Comparison of ENCODE assay signal across 8 mouse cellular contexts in the genomic region with DNA sequence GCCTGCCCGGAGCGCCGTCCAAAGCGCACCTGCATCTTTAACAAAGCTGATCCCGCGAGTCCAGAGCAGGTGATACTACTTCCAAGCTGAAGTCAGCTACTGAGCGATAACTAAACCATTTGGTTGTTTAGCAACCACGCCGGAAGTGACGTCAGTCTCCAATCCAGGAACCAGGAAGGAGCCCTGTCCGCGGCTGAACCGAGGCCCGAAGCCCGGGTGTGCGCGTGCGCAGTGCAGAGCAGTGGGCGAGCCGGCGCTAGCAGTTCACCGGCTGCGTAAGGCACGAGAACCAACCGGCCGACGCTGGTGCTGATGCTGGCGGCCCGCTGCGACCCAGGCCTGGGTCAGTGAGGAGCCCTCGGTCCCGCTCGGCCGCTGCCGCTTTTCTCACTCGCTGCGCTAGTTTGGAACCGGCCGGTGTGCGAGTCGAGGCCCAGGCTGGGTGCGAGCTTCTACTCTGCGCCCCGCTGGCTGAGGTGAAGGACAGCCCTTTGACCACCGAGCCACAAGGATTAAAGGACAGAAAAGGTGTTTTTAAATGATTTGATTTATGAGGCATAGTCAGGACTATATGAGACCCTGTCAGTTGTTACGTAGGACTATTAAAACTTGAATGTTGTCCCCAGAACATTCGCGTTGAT. TPM values are rescaled to one million over a fixed set of nuclear protein-coding genes. Genes with fewer than 3 reads are reported as not detected.
DNase-seq lines count a peak whose midpoint lies in the region; ATAC-seq and TF ChIP-seq lines count a peak whose summit lies in the region.

A gene (minus strand): TSS at position 147 of the 641 bp plus-strand sequence.
A gene (plus strand): TSS at position 195 of the 641 bp plus-strand sequence.

- peaks cover 27% of the 10 kb centered on the region for H3K36me3 ChIP-seq in G1E (replicated peaks)
- H3K36me3 ChIP-seq in forebrain, embryonic 16.5 days (ENCODE audit: control insufficient read depth, insufficient read depth), result peaks cover 3% of the 10 kb centered on the region; the same call in 1 of the 2 replicates
- H3K36me3 ChIP-seq in lung, embryonic 14.5 days (ENCODE audit: insufficient read depth), result peaks cover 18% of the 10 kb centered on the region
- H3K36me3 ChIP-seq in thymus, adult 2 months (ENCODE audit: control insufficient read depth, insufficient read depth, low read length), result no peaks in the 10 kb centered on the region; the same call in 1 of the 2 replicates

- DNase-seq in G1E (ENCODE audit: low spot score), result peak; percentile 81
- peak; percentile 98 to 99 for DNase-seq in cerebellum, adult 18-20 months
- DNase-seq in heart, postnatal 36 days, result peak; percentile 97 to 98
- peak; percentile 98 to 99 for DNase-seq in layer of hippocampus, adult 2 months (ENCODE audit: low spot score in 2 of 2)
- DNase-seq in lung, embryonic 14.5 days, result peak; percentile 99
- peak; percentile 98 for DNase-seq in thymus, adult 2 months

- no peaks in the 10 kb centered on the region for H3K27me3 ChIP-seq in G1E (ENCODE audit: insufficient read depth, low read length)
- H3K27me3 ChIP-seq in forebrain, embryonic 16.5 days (replicated peaks; ENCODE audit: control insufficient read depth, insufficient read depth, low read length), result no peaks in the 10 kb centered on the region
- H3K27me3 ChIP-seq in lung, embryonic 14.5 days (ENCODE audit: insufficient read depth, low read length), result no peaks in the 10 kb centered on the region
- no peaks in the 10 kb centered on the region for H3K27me3 ChIP-seq in thymus, adult 2 months (ENCODE audit: control insufficient read depth, insufficient read depth, low read length)

- peak; percentile 75; the same call in 1 of the 2 replicates for TF ChIP-seq POLR2A in olfactory bulb, adult 2 months (IDR thresholded peaks at IDR 0.05; ENCODE audit: insufficient read depth, low read depth, low read length)
- peak; percentile 75; the same call in 1 of the 2 replicates for TF ChIP-seq POLR2A in thymus, adult 2 months (IDR thresholded peaks at IDR 0.05; ENCODE audit: control insufficient read depth, extremely low read depth, insufficient read depth, low read length, poor library complexity)

- intact Hi-C loops in heart, postnatal 36 days (cut with DNase I), result loop anchor here (2.0 kb wide), 2 partner anchors 67 to 155 kb away; a partner anchor contains a TSS

- ATAC-seq in G1E (ENCODE audit: extremely low read depth, insufficient number of reproducible peaks, low FRiP score, poor library complexity, severe bottlenecking), result peak; percentile 90
- peak; percentile 98 for ATAC-seq in forebrain, embryonic 16.5 days
- ATAC-seq in lung, embryonic 14.5 days (ENCODE audit: insufficient read depth), result peak; percentile 96

- H3K4me2 ChIP-seq in forebrain, embryonic 16.5 days (ENCODE audit: low read length), result peak within 1 kb of the TSS; percentile 72
- peak within 1 kb of the TSS; percentile 89 for H3K4me2 ChIP-seq in lung, embryonic 14.5 days

- peaks cover 23% of the 10 kb centered on the region for H3K4me1 ChIP-seq in G1E (ENCODE audit: insufficient read depth, low read depth, low read length)
- peaks cover 7% of the 10 kb centered on the region; the same call in 1 of the 2 replicates for H3K4me1 ChIP-seq in forebrain, embryonic 16.5 days (replicated peaks; ENCODE audit: control insufficient read depth, insufficient read depth, low read length)
- H3K4me1 ChIP-seq in lung, embryonic 14.5 days (ENCODE audit: insufficient read depth), result no peaks in the 10 kb centered on the region
- peaks cover 6% of the 10 kb centered on the region; the same call in 1 of the 2 replicates for H3K4me1 ChIP-seq in olfactory bulb, adult 2 months (ENCODE audit: control insufficient read depth, insufficient read depth, low read length)
- peaks cover 5% of the 10 kb centered on the region for H3K4me1 ChIP-seq in thymus, adult 2 months (replicated peaks; ENCODE audit: control insufficient read depth, insufficient read depth, low read length)

- 2% methylated on average over 48 of the region's 48 CpGs for WGBS in forebrain, embryonic 16.5 days
- WGBS in lung, embryonic 14.5 days, result 1% methylated on average over 48 of the region's 48 CpGs
- WGBS in olfactory bulb, adult 2 months, result 1% methylated on average over 48 of the region's 48 CpGs
- 2% methylated on average over 48 of the region's 48 CpGs for WGBS in thymus, adult 2 months

- H3K27ac ChIP-seq in forebrain, embryonic 16.5 days (ENCODE audit: low read length), result peak within 1 kb of the TSS; percentile 69
- peak within 1 kb of the TSS; percentile 92 for H3K27ac ChIP-seq in layer of hippocampus, adult 2 months
- H3K27ac ChIP-seq in lung, embryonic 14.5 days (ENCODE audit: low read depth), result peak within 1 kb of the TSS; percentile 80
- peak within 1 kb of the TSS; percentile 85 for H3K27ac ChIP-seq in olfactory bulb, adult 2 months (ENCODE audit: insufficient read depth, low read depth, low read length)
- no peak within 1 kb of the TSS for H3K27ac ChIP-seq in thymus, adult 2 months (ENCODE audit: control insufficient read depth, insufficient read depth, low read length)

- H3K4me3 ChIP-seq in G1E (ENCODE audit: low read depth, low read length), result peak within 1 kb of the TSS; percentile 90
- H3K4me3 ChIP-seq in forebrain, embryonic 16.5 days (replicated peaks; ENCODE audit: low read length), result peak within 1 kb of the TSS; percentile 67
- H3K4me3 ChIP-seq in layer of hippocampus, adult 2 months, result peak within 1 kb of the TSS; percentile 97
- peak within 1 kb of the TSS; percentile 67 for H3K4me3 ChIP-seq in lung, embryonic 14.5 days (ENCODE audit: low read depth, low read length)
- H3K4me3 ChIP-seq in olfactory bulb, adult 2 months (ENCODE audit: insufficient read depth, low read depth, low read length), result peak within 1 kb of the TSS; percentile 51
- H3K4me3 ChIP-seq in thymus, adult 2 months (ENCODE audit: control insufficient read depth, insufficient read depth, low read length), result peak within 1 kb of the TSS; percentile 73

- peak within 1 kb of the TSS; percentile 69 for H3K9ac ChIP-seq in forebrain, embryonic 16.5 days (replicated peaks; ENCODE audit: low read depth, low read length)
- H3K9ac ChIP-seq in lung, embryonic 14.5 days, result peak within 1 kb of the TSS; percentile 67

- no peaks in the 10 kb centered on the region for H3K9me3 ChIP-seq in G1E (replicated peaks)
- H3K9me3 ChIP-seq in forebrain, embryonic 16.5 days (ENCODE audit: control insufficient read depth, low read length), result no peaks in the 10 kb centered on the region
- no peaks in the 10 kb centered on the region for H3K9me3 ChIP-seq in lung, embryonic 14.5 days (ENCODE audit: low read depth, low read length)

- no peak for TF ChIP-seq CTCF in G1E (IDR thresholded peaks at IDR 0.05; ENCODE audit: low read depth, low read length)
- TF ChIP-seq CTCF in layer of hippocampus, adult 2 months (conservative IDR thresholded peaks at IDR 0.05), result no peak
- no peak for TF ChIP-seq CTCF in lung, embryonic 14.5 days (IDR thresholded peaks at IDR 0.05; ENCODE audit: low read depth)
- TF ChIP-seq CTCF in olfactory bulb, adult 2 months (IDR thresholded peaks at IDR 0.05; ENCODE audit: insufficient read depth, low read depth, low read length), result no peak
- 0 out of 2 replicates have a peak, but pooled peaks have one; percentile 55 for TF ChIP-seq CTCF in thymus, adult 2 months (IDR thresholded peaks at IDR 0.05; ENCODE audit: borderline replicate concordance, control insufficient read depth, extremely low read depth, insufficient read depth, low read length, poor library complexity)

RNA-seq across cellular contexts. Expression of the first gene that starts in this region (rescaled TPM):
- total RNA-seq in G1E (2014; fragmentation: Nextera tagmentation) (6.4 and 7.7 TPM in 2 replicates), G1E (2017) (3.0 and 6.1 TPM in 2 replicates)
- polyA plus RNA-seq in G1E (2012), result 0.25 and 0.35 TPM in 2 replicates
- polyA plus RNA-seq in forebrain, embryonic 16.5 days (2015; fragmentation: Nextera tagmentation; extraction: Ambion mirVana), result 1.9 and 2.5 TPM in 2 replicates
- total RNA-seq in heart, postnatal 36 days (2021), result under 1 TPM; 0.36 to 0.65 TPM
- total RNA-seq in layer of hippocampus, adult 2 months (2021), result 1 to 10 TPM; 2.7 to 3.1 TPM
- 2.0 and 2.5 TPM in 2 replicates for polyA plus RNA-seq in lung, embryonic 14.5 days (2014; fragmentation: Nextera tagmentation; extraction: Ambion mirVana)
- not detected in 2 replicates for polyA plus RNA-seq in olfactory bulb, adult 2 months (2012; ENCODE audit: insufficient read depth, insufficient read length, low replicate concordance, missing spikeins)
- polyA plus RNA-seq in thymus, adult 2 months (2012; rRNA removed), result 0.26 and 0.43 TPM in 2 replicates

RNA-seq across cellular contexts. Expression of the second gene that starts in this region (rescaled TPM):
- total RNA-seq in G1E (2014; fragmentation: Nextera tagmentation) (30.6 and 35.5 TPM in 2 replicates), G1E (2017) (32.1 and 34.6 TPM in 2 replicates)
- 35.3 and 39.7 TPM in 2 replicates for polyA plus RNA-seq in G1E (2012)
- polyA plus RNA-seq in forebrain, embryonic 16.5 days (2015; fragmentation: Nextera tagmentation; extraction: Ambion mirVana), result 35.7 and 40.5 TPM in 2 replicates
- 10 to 100 TPM; 22.7 to 24.1 TPM for total RNA-seq in heart, postnatal 36 days (2021)
- 10 to 100 TPM; 19.8 to 23.7 TPM for total RNA-seq in layer of hippocampus, adult 2 months (2021)
- 24.3 and 24.4 TPM in 2 replicates for polyA plus RNA-seq in lung, embryonic 14.5 days (2014; fragmentation: Nextera tagmentation; extraction: Ambion mirVana)
- polyA plus RNA-seq in olfactory bulb, adult 2 months (2012; ENCODE audit: insufficient read depth, insufficient read length, low replicate concordance, missing spikeins), result not detected in 2 replicates
- polyA plus RNA-seq in thymus, adult 2 months (2012; rRNA removed), result 87.1 and 106 TPM in 2 replicates

Comparison
In these comparisons a context has a peak if more than half of its experiments do, and no peak if none do; other contexts are left out.
1. RNA of the second gene that starts in this region (polyA plus RNA-seq): 87.1 to 106 TPM in thymus, adult 2 months, 35.7 to 40.5 TPM in forebrain, embryonic 16.5 days, 35.3 to 39.7 TPM in G1E and 24.3 to 24.4 TPM in lung, embryonic 14.5 days; not detected in olfactory bulb, adult 2 months; every median in the first group is over 10 times any median in the second.
2. Peak in every context shown above with its lines, with median percentiles within 50 percentile points of each other: ATAC-seq, DNase-seq and H3K4me3 ChIP-seq.